In the genomic region with DNA sequence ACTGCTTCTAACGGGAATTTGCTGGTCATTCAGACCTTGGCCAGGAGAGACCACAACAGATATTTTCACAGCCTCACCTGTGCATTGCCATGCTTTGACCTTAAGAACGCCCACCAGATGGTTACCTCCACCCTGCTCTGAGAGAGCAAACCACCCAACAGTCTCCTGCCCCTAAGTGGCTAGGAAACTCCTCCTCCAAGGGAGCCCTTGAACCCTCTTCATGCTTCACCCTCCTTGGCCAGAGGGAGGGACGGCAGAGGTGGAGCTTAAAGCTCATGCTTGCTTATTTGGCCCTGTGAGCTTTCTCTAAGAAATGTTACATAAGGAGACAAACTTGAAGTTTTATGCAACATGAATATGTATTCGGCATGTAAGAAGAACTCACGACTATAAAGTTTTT, we compare ENCODE assay signal across 14 mouse cellular contexts.
"Had no signal": no experiment of that assay in that cellular context is flagged by ENCODE, and none has a peak within 500 bp of the region (broad histone marks: within the 10 kb centered on the region; RNA-seq: fewer than 3 reads in every experiment).

No protein-coding gene starts in this region.

- H3K4me1 ChIP-seq: intestine, embryonic 15.5 days; liver, embryonic 13.5 days had no signal

- ATAC-seq: intestine, embryonic 15.5 days; midbrain, embryonic 13.5 days had no signal

- DNase-seq: kidney, adult 8-10 months; kidney, postnatal 4 days; liver; liver, embryonic 13.5 days; lung, embryonic 14.5 days; right cerebral cortex, adult 18-20 months; right cerebral cortex, postnatal 25 days; thymus, postnatal 36 days had no signal

- H3K27ac ChIP-seq: intestine, embryonic 15.5 days; layer of hippocampus, adult 2 months; limb, embryonic 12.5 days; liver, embryonic 13.5 days; midbrain, embryonic 13.5 days; neural tube, embryonic 15.5 days had no signal

- H3K9me3 ChIP-seq: intestine, embryonic 15.5 days; limb, embryonic 12.5 days; liver, embryonic 13.5 days; midbrain, embryonic 13.5 days; neural tube, embryonic 15.5 days had no signal

- H3K4me3 ChIP-seq: intestine, embryonic 15.5 days; layer of hippocampus, adult 2 months; limb, embryonic 12.5 days; liver, embryonic 13.5 days; midbrain, embryonic 13.5 days; myocyte; neural tube, embryonic 15.5 days had no signal

- H3K9ac ChIP-seq: intestine, embryonic 15.5 days; limb, embryonic 12.5 days; liver, embryonic 13.5 days; lung, embryonic 14.5 days; midbrain, embryonic 13.5 days; neural tube, embryonic 15.5 days had no signal

- H3K27me3 ChIP-seq: intestine, embryonic 15.5 days; limb, embryonic 12.5 days; liver, embryonic 13.5 days; midbrain, embryonic 13.5 days; neural tube, embryonic 15.5 days had no signal

- H3K36me3 ChIP-seq: intestine, embryonic 15.5 days; limb, embryonic 12.5 days; liver, embryonic 13.5 days; midbrain, embryonic 13.5 days; neural tube, embryonic 15.5 days had no signal

- H3K4me2 ChIP-seq: intestine, embryonic 15.5 days; limb, embryonic 12.5 days; liver, embryonic 13.5 days; lung, embryonic 14.5 days; midbrain, embryonic 13.5 days; neural tube, embryonic 15.5 days had no signal
